Mouse (Mus musculus) urinary bladder, postnatal 4 days (tissue): ENCODE results near the gene Cdk1.

ENCODE experiments used
- DNase-seq, 2 experiments: peaks; one replicate each; pipeline ENCODE4 v3.0.0; 2021 to 2022; ENCODE audit warnings: low spot score in 2 of 2

Gene Cdk1

DNA sequence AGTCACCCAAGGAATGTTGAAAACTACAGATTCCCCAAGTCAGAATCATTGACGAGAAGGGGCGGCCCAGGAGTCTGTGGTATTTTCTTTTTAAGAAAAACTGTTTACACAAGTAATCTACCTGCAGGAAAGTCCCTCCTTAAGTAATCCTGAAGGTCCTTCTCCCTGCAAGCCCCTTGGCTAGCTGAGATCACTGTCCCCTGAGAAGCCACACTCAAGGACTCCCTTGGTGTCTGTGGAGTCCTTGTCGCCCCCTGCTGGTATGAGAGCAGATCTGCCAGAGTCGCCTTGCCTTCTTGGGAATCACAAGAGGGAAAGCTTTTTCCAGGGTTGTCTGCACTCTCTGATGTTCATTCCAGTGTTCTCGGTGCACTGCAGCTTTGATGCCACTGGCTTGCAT, 45.7 kb downstream of the Cdk1 start:
- peak in 1 of 2 experiments; percentile 40 for DNase-seq

DNA sequence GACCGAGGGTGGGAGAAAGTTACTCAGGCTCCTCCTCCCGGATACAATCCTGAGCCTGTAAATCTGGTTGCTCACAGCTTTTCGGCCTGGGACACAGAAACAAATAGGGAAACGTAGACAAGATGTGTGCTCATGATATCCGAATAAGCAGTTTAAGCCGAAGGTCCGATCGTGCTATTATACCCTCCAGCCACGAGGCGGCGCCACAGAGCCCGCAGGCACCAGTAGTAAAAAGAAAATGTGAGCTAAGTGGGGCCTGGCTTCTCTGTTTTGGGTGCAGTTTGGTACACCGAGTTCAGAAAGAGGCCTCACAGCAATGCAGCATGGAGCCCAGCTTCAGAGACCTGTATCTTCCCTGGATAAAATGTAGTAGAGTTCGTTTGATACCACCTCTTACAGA, 46.5 kb downstream of the Cdk1 start:
- peak in 1 of 2 experiments; percentile 37 for DNase-seq

DNA sequence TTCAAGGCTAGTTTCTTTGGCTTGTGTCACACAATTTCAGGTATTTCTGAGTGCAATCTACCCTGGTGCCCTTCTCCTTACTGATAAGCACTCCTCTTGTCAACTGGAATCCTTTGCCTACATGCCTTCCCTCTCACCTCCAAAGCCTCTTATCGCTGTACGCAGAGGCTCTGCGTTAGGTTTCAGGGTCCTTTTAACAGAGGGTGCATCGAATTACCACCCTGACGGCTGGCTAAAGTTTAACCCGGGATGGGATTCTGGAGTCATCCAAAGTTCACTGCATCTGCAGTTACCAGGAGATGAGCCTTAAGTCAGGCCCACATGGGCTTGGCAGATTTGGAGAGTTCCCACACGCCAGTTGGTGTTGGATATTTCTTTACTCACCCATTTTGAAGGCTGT, 47.1 kb downstream of the Cdk1 start:
- no peak for DNase-seq

DNA sequence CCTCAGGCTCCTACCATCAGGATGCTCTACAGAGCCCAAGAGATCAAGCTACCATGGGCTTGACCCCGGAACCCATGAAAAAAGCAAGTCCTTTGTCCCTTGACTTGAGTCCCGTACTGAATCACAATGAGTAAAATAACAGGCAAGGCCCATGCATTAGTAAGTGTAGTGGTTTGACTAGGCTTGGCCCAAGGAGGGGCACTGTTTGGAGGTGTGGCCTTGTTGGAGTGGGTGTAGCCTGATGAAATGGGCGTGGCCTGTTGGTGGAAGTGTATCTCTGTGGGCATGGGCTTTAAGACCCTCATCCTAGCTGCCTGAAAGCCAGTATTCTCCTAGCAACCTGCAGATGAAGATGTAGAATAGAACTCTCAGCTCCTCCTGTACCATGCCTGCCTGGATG, 47.9 kb downstream of the Cdk1 start:
- no peak for DNase-seq

DNA sequence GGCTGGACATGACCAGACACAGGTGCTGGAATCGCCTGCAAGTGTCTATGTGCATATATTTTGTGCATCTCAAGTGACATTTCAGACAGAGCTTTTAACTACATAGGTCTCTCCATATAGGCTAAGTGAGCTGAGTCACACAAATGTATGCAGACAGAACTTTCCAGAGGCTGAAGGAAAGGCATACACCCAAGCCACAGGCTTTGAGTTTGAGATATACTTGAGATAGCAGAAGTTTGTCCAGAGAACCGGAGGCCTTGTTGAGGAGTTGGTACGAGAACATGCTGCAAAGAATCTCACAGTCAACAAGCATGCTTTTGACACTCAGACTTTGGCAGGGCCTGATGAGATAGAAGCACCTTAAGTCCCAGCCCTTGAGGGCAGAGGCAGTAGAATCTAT, 50.1 kb downstream of the Cdk1 start:
- DNase-seq = no peak

DNA sequence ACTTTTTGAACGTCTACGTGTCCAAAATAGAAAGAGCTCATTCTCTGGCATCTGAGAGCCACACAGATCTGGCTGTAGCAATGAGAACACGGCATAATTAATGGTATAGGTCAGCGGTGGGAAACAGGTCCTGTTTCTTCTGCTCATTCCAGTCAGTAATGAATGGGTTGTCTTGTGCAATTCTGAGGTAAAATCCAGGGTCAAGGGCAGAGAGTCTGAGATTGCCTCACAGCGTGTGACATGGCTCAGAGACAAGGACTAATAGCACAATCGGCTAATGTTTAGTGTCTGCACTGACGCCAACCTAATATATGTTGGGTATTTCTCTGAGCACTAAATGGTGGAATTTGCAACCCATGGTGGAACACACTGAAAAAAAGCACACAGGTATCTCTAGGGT, 52.8 kb downstream of the Cdk1 start:
- DNase-seq = no peak

DNA sequence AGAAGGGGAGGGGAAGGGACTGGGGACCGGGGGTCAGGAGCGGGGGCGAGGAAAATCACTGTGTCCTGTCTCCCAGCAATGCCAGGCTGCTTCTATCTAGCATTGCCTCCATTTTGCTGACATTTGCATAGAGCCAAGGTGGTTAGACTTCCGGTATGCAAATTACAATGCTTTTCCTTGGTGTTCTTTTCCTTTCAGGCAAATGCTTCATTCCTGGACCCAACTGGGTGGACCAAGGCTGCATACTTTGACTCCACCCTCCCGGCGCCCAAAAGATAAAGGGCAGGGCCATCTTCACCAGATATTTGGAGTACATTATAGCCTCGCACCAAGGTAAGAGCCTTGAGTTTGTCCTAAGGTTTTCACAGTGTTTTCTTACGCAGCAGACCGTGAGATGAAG, 56.8 kb downstream of the Cdk1 start:
- no peak for DNase-seq

DNA sequence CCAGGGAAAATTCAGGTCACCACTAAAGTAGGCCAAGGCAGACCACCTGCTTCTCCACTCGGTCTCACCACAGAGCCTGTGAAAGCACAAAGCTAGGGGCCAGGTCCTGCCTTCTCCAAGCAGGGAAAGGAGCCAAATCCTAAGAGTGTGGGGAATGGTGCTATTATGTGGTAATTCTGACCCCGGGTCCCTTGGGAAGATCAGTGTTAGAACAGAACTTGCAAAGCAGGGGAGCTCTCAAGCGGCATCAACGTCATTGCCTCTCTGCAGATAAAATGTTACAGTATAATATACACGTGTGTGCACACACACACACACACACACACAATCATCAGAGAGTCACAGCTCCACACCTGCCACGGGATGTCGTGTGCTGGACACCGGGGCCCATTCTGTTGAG, 62.0 kb downstream of the Cdk1 start:
- DNase-seq = no peak

DNA sequence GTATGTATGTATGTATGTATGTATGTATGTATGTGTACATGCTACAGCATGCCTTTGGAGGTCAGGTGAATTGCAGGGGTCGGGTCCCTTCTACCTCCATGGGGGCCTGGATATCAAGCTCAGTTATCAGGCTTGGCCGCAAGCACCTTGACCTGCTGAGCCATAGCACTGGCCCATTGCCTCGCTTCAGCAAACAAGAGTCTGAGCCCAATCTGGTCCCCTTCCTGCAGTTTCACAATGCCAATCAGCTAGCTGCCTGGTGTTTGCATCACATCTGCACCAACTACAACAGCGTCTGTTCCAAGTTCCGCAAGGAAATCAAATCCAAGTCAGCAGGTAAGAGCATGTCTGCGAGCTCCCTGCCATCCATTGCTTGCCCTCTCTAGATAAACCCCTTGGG, 64.0 kb downstream of the Cdk1 start:
- no peak for DNase-seq

DNA sequence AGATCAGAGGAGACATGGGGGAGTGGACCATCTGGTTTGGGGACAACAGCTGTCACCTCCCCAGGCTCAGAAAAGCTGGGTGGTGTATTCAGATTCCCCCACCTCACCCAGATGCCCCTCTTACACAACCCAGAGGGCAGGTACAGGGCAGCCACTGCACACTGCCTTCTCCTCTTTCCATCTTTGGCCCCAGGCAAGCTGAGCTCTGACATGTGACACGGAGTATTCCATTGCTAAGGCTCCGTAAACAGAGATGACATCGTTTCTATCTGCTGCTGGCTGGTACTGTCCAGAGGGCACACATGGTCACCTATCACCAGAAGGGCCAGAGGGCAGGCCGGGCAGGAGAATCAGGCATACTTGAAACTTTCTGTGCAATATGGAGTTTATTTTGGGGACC, 64.7 kb downstream of the Cdk1 start:
- no peak for DNase-seq

DNA sequence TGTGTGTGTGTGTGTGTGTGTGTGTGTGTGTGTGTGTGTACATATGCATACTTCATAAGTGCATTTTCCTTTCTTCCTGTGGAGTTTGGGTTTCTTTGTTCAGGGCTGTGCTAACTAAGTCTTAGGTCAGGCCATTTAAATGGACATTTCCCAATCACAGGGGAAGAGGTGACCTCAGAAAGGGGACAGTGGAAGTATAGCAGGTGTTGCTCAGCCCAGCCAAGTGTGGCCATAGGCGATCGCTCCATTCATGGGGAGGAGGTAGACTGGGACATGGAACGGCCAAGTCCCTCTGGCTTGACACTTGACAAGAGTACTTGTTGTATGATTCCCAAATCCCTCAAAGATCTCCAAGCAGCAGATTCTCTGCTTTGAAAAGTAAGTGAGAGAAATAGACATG, 65.8 kb downstream of the Cdk1 start:
- DNase-seq = no peak
